Mouse (Mus musculus): ENCODE data around the gene Smdt1.

Gene Smdt1

GRCm38 (mm10) chr15:82341675-82342542 is 3.1 kb downstream of the Smdt1 start:
- in situ Hi-C loops (cut with MboI; ENCODE audit: low pct_unique_long_range_greater_than_20kb in 1 of 2, low sequenced_read_pairs in 2 of 2, unreplicated experiment in 1 of 2), result no loop called here

- in situ Hi-C loops (cut with MboI; ENCODE audit: low pct_unique_long_range_greater_than_20kb in 1 of 2, low sequenced_read_pairs in 2 of 2, unreplicated experiment in 1 of 2), result no loop called here
Measured at GRCm38 (mm10) chr15:82342543-82342935, 3.8 kb downstream of the Smdt1 start.

- in situ Hi-C loops (cut with MboI; ENCODE audit: low pct_unique_long_range_greater_than_20kb in 1 of 2, low sequenced_read_pairs in 2 of 2, unreplicated experiment in 1 of 2), result no loop called here
Measured at GRCm38 (mm10) chr15:82343368-82344287, 4.9 kb downstream of the Smdt1 start.

- in situ Hi-C loops (cut with MboI; ENCODE audit: low pct_unique_long_range_greater_than_20kb in 1 of 2, low sequenced_read_pairs in 2 of 2, unreplicated experiment in 1 of 2), result no loop called here
Measured at GRCm38 (mm10) chr15:82344971-82345370, 6.2 kb downstream of the Smdt1 start.

GRCm38 (mm10) chr15:82345820-82346470 is 7.2 kb downstream of the Smdt1 start:
- in situ Hi-C loops (cut with MboI; ENCODE audit: low pct_unique_long_range_greater_than_20kb in 1 of 2, low sequenced_read_pairs in 2 of 2, unreplicated experiment in 1 of 2), result no loop called here

- in situ Hi-C loops (cut with MboI; ENCODE audit: low pct_unique_long_range_greater_than_20kb in 1 of 2, low sequenced_read_pairs in 2 of 2, unreplicated experiment in 1 of 2), result no loop called here
Measured at GRCm38 (mm10) chr15:82346580-82347302, 8.0 kb downstream of the Smdt1 start.

GRCm38 (mm10) chr15:82347303-82347676 is 8.5 kb downstream of the Smdt1 start:
- in situ Hi-C loops (cut with MboI; ENCODE audit: low pct_unique_long_range_greater_than_20kb in 1 of 2, low sequenced_read_pairs in 2 of 2, unreplicated experiment in 1 of 2), result no loop called here

- in situ Hi-C loops (cut with MboI; ENCODE audit: low pct_unique_long_range_greater_than_20kb in 1 of 2, low sequenced_read_pairs in 2 of 2, unreplicated experiment in 1 of 2), result no loop called here
Measured at GRCm38 (mm10) chr15:82347852-82348251, 9.1 kb downstream of the Smdt1 start.

- in situ Hi-C loops (cut with MboI; ENCODE audit: low pct_unique_long_range_greater_than_20kb in 1 of 2, low sequenced_read_pairs in 2 of 2, unreplicated experiment in 1 of 2), result no loop called here
Measured at GRCm38 (mm10) chr15:82348258-82348998, 9.7 kb downstream of the Smdt1 start.

- in situ Hi-C loops (cut with MboI; ENCODE audit: low pct_unique_long_range_greater_than_20kb in 1 of 2, low sequenced_read_pairs in 2 of 2, unreplicated experiment in 1 of 2), result no loop called here
Measured at GRCm38 (mm10) chr15:82348999-82349341, 10.2 kb downstream of the Smdt1 start.

- in situ Hi-C loops (cut with MboI; ENCODE audit: low pct_unique_long_range_greater_than_20kb in 1 of 2, low sequenced_read_pairs in 2 of 2, unreplicated experiment in 1 of 2), result no loop called here
Measured at GRCm38 (mm10) chr15:82350349-82350748, 11.6 kb downstream of the Smdt1 start.

- in situ Hi-C loops (cut with MboI; ENCODE audit: low pct_unique_long_range_greater_than_20kb in 1 of 2, low sequenced_read_pairs in 2 of 2, unreplicated experiment in 1 of 2), result no loop called here
Measured at GRCm38 (mm10) chr15:82351480-82351879, 12.7 kb downstream of the Smdt1 start.

GRCm38 (mm10) chr15:82353078-82353744 is 14.5 kb downstream of the Smdt1 start:
- in situ Hi-C loops (cut with MboI; ENCODE audit: low pct_unique_long_range_greater_than_20kb in 1 of 2, low sequenced_read_pairs in 2 of 2, unreplicated experiment in 1 of 2), result no loop called here

GRCm38 (mm10) chr15:82353745-82354113 is 15.0 kb downstream of the Smdt1 start:
- in situ Hi-C loops (cut with MboI; ENCODE audit: low pct_unique_long_range_greater_than_20kb in 1 of 2, low sequenced_read_pairs in 2 of 2, unreplicated experiment in 1 of 2), result no loop called here

GRCm38 (mm10) chr15:82354126-82354945 is 15.6 kb downstream of the Smdt1 start, which contains the start of gene Ndufa6:
Gene Ndufa6, minus strand, starts transcription at chr15:82354322.
- in situ Hi-C loops (cut with MboI; ENCODE audit: low pct_unique_long_range_greater_than_20kb in 1 of 2, low sequenced_read_pairs in 2 of 2, unreplicated experiment in 1 of 2), result no loop called here

- in situ Hi-C loops (cut with MboI; ENCODE audit: low pct_unique_long_range_greater_than_20kb in 1 of 2, low sequenced_read_pairs in 2 of 2, unreplicated experiment in 1 of 2), result no loop called here
Measured at GRCm38 (mm10) chr15:82358431-82359260, 19.9 kb downstream of the Smdt1 start.

All from mouse embryonic stem cell (cell line).